Mouse (Mus musculus) macrophage (primary cell): Measurements from ENCODE around the gene Mical3. TPM values are rescaled to one million over a fixed set of nuclear protein-coding genes. Genes with fewer than 3 reads are reported as not detected.

Source experiments
- H3K27ac ChIP-seq: fragments of 350-480 bp; formaldehyde crosslinking; 2 replicates; pipeline ENCODE4 v1.9.0; 2021
- H3K36me3 ChIP-seq: fragments of 350-480 bp; formaldehyde crosslinking; 2 replicates; pipeline ENCODE4 v1.9.0; 2021; ENCODE audit errors: inconsistent target
- H3K4me3 ChIP-seq: fragments of 350-480 bp; formaldehyde crosslinking; 2 replicates; pipeline ENCODE4 v1.9.0; 2021; ENCODE audit errors: inconsistent target
- H3K79me2 ChIP-seq: fragments of 350-480 bp; formaldehyde crosslinking; 2 replicates; pipeline ENCODE4 v1.9.0; 2021; ENCODE audit errors: inconsistent target
- WGBS: methylation state at CpG from one replicate; pipeline ENCODE4 v1.1.7; 2026; ENCODE audit warnings: inconsistent platforms; ENCODE audit not compliant: missing documents; 5-methylcytosine and 5-hydroxymethylcytosine counted together
- polyA plus RNA-seq: library from polyadenylated mRNA; stranded (reverse); fragments of 250-400 nt; gene quantifications from 3 replicates; pipeline ENCODE4 v1.2.4, GENCODE M21; 2018; ENCODE audit warnings: inconsistent platforms

The Mical3 gene
- polyA plus RNA-seq, 1 experiment from 2014 or later = 1.1 TPM

- Histone ChIP-seq H3K79me2 (no peaks in the 10 kb centered on the region), H3K4me3 (no peak overlapping the region), H3K36me3 (no peaks in the 10 kb centered on the region), H3K27ac (no peak overlapping the region)
- WGBS = 98% methylated on average over 9 of the region's 9 CpGs
These were observed 170.3 kb downstream of the Mical3 start for GRCm38 (mm10) chr6:120960338-120961030.

GRCm38 (mm10) chr6:120957331-120957730, 173.5 kb downstream of the Mical3 start:
- 33% methylated on average over 4 of the region's 4 CpGs for WGBS
- no peaks in the 10 kb centered on the region for H3K36me3 ChIP-seq
- H3K27ac ChIP-seq = peak overlapping the region; percentile 98
- H3K4me3 ChIP-seq = no peak overlapping the region
- no peaks in the 10 kb centered on the region for H3K79me2 ChIP-seq

DNA sequence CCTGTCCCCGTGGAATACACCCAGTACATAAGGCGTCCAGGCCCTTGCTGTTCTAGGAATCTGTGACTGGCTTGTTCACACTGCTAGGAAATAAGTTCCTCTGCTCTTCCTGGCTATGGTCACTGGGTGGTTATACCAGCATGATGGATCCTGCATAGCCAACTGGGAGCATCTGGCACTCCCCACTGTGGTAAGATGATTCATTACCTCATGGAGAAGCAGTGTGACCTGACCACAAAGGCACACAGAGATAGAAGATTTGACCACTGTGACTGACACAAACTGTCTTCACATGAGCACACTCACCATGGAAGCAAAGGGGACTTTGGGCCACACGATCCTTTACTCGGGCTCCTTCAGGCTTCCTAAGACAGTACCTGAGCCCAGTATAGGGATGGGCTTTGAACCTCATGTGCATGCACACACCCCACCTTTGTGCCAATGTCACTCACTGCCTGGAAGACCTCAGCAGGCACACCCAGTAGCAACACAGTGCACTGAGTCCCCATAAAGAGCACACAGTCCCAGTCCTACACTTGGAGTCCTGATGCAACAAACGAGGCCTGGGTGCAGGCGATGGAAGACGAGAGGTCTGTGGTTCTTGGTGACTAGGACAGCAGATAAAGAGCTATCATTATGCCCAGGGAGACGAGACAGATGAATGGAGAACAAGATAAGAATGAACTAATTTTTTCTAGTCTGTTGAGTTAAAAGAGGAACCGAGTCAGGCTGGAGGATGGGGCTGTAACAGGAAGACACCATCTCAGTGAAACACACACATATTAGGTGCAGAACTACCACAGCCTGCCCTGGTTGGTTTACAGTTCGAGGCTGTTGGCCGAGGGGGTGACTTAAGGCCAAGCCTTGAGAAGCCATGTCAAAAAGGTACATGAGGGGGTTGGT, 174.3 kb downstream of the Mical3 start:
- WGBS = 16% methylated on average over 11 of the region's 11 CpGs
- H3K79me2 ChIP-seq = no peaks in the 10 kb centered on the region
- H3K27ac ChIP-seq = peak overlapping the region; percentile 98
- H3K4me3 ChIP-seq = no peak overlapping the region
- no peaks in the 10 kb centered on the region for H3K36me3 ChIP-seq

- Histone ChIP-seq H3K79me2 (no peaks in the 10 kb centered on the region), H3K27ac (peak overlapping the region; percentile 98), H3K4me3 (no peak overlapping the region), H3K36me3 (no peaks in the 10 kb centered on the region)
- WGBS = 0% methylated on average over 3 of the region's 3 CpGs
These were observed 175.6 kb downstream of the Mical3 start for GRCm38 (mm10) chr6:120955215-120955614.

DNA sequence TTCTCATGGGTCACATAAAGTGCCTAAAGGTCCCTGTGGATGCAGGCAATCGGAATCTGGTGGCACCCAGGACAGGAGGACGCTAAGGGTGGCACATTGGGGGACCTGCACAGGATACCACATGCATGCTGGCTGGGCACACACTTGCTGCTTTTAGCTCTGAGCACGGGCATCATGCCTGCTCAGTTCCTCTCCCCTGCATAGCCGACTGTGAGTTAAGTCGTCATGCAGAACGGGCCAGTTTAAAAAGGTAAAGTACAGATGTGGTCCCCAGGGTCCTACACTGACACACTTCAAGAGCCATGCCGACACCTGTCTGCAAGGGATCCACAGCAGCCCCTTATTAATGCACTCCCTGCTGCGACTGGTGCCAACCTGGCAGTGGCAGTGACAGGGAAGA, 176.6 kb downstream of the Mical3 start:
- peak overlapping the region; percentile 98 for H3K27ac ChIP-seq
- no peaks in the 10 kb centered on the region for H3K36me3 ChIP-seq
- 36% methylated on average over 8 of the region's 8 CpGs for WGBS
- no peaks in the 10 kb centered on the region for H3K79me2 ChIP-seq
- no peak overlapping the region for H3K4me3 ChIP-seq

DNA sequence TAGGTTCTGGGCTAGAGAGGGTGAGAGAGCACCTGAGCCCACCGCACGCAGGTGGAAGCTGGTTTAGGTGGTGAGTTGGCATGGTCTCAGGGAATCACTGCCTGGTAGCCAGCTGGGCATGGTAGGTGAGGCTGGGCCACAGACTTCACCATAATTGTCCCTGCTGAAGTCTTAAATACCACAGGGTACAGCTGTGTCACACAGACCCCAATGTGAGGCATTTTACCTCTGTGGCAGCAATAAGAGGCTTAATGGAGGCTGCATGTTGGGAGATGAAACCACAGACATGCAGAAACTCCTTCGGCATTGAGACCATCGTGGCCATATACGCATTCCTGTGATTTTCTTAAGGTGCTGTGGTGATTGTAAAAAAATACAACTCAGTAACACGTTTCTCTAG, 178.3 kb downstream of the Mical3 start:
- H3K36me3 ChIP-seq = no peaks in the 10 kb centered on the region
- H3K79me2 ChIP-seq = no peaks in the 10 kb centered on the region
- H3K4me3 ChIP-seq = no peak overlapping the region
- no peak overlapping the region for H3K27ac ChIP-seq
- WGBS = 93% methylated on average over 6 of the region's 6 CpGs

DNA sequence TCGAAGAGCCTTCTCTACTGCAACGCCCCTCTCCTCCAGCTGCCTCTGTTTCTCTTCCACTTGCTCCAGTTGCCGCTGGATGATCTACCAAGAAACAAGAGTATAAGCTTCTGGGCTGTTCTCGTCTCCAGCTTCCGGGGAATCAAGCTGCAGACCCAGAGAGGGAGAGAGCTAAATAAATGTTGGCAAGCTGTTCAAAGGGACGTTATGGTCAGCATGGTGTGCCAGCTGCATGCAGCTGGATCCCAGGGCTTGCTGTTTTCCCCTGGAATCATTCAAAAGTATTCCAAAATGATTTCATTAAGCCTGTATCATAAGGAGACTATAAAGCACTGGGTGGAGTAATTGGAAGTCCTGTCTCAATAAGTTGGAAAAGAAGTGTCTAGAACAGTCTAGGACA, 179.5 kb downstream of the Mical3 start:
- Histone ChIP-seq H3K27ac (no peak overlapping the region), H3K4me3 (no peak overlapping the region), H3K36me3 (no peaks in the 10 kb centered on the region), H3K79me2 (no peaks in the 10 kb centered on the region)
- WGBS = 92% methylated on average over 6 of the region's 6 CpGs

- no peaks in the 10 kb centered on the region for H3K79me2 ChIP-seq
- no peak overlapping the region for H3K4me3 ChIP-seq
- no peaks in the 10 kb centered on the region for H3K36me3 ChIP-seq
- 97% methylated on average over 7 of the region's 9 CpGs for whole genome bisulfite sequencing
- H3K27ac ChIP-seq = no peak overlapping the region
These were observed 185.3 kb downstream of the Mical3 start for GRCm38 (mm10) chr6:120945510-120945909.

DNA sequence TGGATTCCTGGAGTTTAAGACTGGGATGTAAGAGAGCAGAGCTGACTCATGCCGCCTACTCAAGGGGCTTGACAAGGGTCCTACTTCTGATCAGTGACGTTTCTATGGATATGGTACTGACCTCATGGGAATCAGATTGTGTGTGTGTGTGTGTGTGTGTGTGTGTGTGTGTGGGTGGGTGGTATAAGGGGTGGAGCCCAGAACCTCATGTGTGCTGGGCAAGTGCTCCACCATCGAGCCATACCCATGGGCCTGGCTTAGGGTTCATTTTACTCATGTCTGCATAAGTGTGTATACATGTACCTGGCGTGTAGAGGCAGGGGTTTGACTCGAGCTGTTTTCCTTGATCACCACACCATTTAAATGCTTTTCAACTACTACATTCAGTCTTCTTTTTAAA, 186.8 kb downstream of the Mical3 start:
- Histone ChIP-seq H3K36me3 (no peaks in the 10 kb centered on the region), H3K4me3 (no peak overlapping the region), H3K27ac (no peak overlapping the region), H3K79me2 (no peaks in the 10 kb centered on the region)
- WGBS = 92% methylated on average over 5 of the region's 5 CpGs

DNA sequence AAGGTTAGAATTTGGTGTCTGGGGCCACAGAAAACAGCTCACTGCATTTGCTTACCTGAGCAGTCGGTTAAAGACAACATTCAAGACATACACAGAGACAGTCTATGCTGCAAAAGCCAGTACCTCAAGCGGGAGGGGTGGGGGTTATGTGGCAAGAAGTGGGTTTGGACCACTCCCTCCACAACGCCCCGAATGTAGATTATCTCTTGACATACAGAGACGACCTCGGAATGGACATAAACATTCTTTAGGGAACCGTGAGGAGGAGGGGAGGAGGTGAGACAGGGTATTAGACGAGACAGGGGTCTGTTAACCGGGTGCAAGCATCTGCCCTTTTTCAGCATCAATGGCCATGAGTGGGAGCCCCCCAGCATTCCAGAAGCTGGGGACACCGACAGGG, 187.2 kb downstream of the Mical3 start:
- H3K27ac ChIP-seq = no peak overlapping the region
- H3K4me3 ChIP-seq = no peak overlapping the region
- 96% methylated on average over 10 of the region's 10 CpGs for WGBS
- no peaks in the 10 kb centered on the region for H3K36me3 ChIP-seq
- H3K79me2 ChIP-seq = no peaks in the 10 kb centered on the region

DNA sequence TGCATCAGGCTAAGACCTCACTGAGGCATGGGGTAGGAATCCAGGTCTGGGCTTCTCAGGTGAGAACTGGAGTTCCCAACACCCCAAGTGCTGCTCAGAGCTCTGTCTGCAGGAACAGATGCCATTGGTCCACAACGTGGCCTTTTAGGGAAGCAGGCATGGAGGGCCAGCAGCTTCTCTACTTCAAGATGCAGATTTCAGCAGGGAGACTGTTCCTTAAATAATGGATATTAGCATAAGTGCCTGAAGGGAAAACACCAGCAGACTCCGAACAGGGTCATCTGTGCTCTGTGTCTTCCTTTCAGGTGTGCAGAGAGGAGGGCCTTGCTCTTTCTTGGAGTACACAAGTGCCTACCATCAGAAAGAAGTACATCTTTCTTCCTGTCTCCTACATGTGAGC, 187.7 kb downstream of the Mical3 start:
- Histone ChIP-seq H3K79me2 (no peaks in the 10 kb centered on the region), H3K36me3 (no peaks in the 10 kb centered on the region), H3K4me3 (no peak overlapping the region), H3K27ac (no peak overlapping the region)
- 79% methylated on average over 2 of the region's 2 CpGs for WGBS

- Histone ChIP-seq H3K36me3 (no peaks in the 10 kb centered on the region), H3K27ac (no peak overlapping the region), H3K79me2 (no peaks in the 10 kb centered on the region), H3K4me3 (no peak overlapping the region)
- 90% methylated on average over 13 of the region's 13 CpGs for WGBS
These were observed 189.2 kb downstream of the Mical3 start for GRCm38 (mm10) chr6:120941575-120941974.

- H3K4me3 ChIP-seq = no peak overlapping the region
- WGBS = 90% methylated on average over 6 of the region's 7 CpGs
- H3K36me3 ChIP-seq = no peaks in the 10 kb centered on the region
- no peaks in the 10 kb centered on the region for H3K79me2 ChIP-seq
- H3K27ac ChIP-seq = no peak overlapping the region
These were observed 189.7 kb downstream of the Mical3 start for GRCm38 (mm10) chr6:120941084-120941481.

- 95% methylated on average over 7 of the region's 7 CpGs for WGBS
- Histone ChIP-seq H3K4me3 (no peak overlapping the region), H3K79me2 (no peaks in the 10 kb centered on the region), H3K36me3 (no peaks in the 10 kb centered on the region), H3K27ac (no peak overlapping the region)
These were observed 190.2 kb downstream of the Mical3 start for GRCm38 (mm10) chr6:120940446-120941083.

DNA sequence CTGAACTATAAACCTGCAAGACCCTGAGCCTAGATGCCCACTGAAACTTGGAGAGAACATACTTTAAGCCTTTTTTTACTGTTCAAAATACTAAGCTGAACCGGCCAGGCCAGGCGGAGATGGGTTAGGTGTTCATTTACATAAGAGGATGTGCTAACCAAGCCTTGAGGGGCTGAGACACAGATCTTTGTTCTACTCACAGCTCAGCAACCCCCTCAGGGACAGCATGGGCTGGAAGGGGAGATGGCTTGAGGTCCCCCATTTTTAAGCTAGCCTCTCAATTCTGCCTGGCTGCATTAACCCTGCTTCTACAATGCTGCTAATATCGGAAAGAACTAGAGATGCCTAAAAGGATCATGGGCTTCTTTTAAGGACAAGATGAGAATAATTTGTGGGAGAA, 191.0 kb downstream of the Mical3 start:
- 94% methylated on average over 3 of the region's 3 CpGs for WGBS
- Histone ChIP-seq H3K36me3 (no peaks in the 10 kb centered on the region), H3K27ac (no peak overlapping the region), H3K79me2 (no peaks in the 10 kb centered on the region), H3K4me3 (no peak overlapping the region)
